Mouse (Mus musculus): ENCODE measurements at regions not wholly inside any gene's neighbourhood (a gene's known extent, or its start where the extent isn't known, plus 50 kb on each side); places are given as distances from the start of the nearest gene placed in this dataset.

DNA sequence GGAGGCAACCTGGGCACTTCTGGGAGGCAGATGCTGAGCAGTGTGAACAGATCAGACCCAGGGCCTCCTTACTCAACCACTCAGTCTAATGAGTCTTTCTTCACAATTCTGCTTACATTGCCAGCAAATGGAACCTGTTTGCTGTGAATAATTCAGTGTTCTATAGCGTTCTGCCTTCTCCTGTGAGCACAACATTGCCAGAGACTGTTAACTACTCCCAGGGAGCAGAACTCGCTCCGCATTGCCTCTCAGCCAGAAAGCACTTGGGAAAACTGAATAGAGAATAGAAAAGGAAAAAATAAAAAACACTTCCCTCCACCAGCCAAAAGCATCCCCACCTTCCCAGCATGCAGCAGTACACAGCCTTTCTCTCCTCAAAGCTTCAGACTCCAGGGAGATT, 51.5 kb downstream of the Aym1 start:
- in situ Hi-C loops (cut with MseI, MboI) = no loop called here

DNA sequence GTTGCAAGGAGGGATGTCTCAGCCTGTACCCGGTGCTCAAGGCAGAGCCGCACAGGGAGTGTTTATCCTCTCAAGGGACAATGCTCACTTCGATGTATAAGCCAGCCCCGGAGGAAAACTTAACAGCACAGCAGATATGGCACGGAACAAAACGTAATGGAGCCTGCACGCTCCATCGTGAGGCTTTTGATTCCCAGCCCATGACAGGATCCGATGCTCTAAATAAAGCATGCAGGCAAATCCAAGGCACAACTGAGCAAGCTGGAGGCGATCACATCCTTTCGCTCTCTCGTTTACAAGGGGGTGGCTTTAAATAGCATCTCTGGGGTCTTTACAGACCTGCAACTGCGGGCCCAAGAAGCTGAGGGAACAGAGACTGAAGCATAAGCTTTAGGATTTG, 53.9 kb downstream of the Aym1 start:
- in situ Hi-C loops (cut with MseI, MboI) = loop anchor here in 1 of 2 experiments (5.0 kb wide), 1 partner anchor 49 kb away; no protein-coding TSS in a partner anchor

DNA sequence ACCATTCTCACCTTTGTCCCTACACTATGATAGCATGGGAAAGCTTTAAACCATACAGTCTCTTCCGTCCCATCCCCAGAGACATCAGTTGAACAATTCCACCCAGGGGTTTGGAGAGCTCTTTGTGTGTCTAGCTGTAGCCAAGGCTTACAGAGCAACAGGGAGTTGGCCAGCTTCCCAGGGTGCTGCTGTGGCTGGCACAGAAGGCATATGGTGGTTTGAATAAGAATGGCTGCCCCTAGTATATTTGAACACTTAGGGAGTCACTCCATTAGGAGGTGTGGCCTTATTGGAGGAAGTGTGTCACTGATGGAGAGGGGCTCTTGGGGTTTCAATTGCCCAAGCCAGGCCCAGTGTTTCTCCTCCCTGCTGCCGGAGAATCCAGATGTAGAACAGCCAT, 57.5 kb downstream of the Aym1 start:
- in situ Hi-C loops (cut with MseI, MboI) = loop anchor here in 1 of 2 experiments (5.0 kb wide), 1 partner anchor 52 kb away; no protein-coding TSS in a partner anchor

DNA sequence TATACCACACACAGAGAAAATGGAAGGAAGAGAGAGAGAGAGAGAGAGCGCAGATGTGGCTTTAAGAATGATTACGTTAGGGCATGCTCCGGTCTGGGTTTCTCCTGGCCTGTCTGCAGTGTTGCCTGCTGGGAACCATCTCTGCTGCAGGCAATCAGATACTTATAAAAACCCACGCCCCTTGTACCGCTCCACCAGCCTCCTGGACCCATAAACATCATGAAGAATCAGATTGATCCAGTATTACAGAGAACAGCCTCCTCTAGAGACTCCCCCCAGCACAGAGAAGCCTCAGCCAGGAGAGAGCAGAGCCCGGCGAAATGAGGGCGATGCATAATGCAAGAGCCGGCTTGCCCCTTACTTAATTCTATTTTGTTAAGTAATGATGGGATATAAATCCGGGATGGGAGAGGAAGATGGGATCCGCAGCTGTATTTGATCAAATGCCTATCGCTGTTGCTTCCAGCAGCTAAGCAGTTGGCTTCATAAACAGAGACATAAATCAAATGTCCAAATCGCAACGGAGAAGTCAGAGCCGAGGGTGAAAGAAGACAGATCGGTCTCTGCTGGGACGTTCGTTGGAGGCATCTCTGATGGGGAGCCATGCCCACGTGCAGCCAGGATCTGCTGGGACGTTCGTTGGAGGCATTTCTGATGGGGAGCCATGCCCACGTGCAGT, 61.4 kb downstream of the Aym1 start:
- in situ Hi-C loops (cut with MseI, MboI) = no loop called here

DNA sequence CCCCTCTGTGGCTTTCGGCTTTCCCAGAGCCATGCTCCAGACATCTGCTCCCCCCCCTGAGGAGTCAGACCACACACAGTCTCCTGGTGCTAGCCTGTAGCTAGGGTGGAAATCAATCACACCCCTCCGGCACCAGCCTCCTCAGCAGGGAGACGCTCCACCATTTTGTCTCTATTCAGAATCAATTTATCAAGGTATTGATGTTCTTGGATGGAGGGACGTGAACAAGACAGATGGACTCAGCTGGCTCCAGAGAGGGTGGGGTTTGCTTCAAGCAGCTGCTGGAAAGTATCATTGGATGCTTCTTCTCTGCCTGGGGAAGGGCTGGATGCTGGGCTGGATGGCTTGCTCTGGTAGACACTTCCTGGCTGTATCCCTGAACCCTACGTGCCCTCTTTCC, 63.5 kb downstream of the Aym1 start:
- in situ Hi-C loops (cut with MseI, MboI) = no loop called here

DNA sequence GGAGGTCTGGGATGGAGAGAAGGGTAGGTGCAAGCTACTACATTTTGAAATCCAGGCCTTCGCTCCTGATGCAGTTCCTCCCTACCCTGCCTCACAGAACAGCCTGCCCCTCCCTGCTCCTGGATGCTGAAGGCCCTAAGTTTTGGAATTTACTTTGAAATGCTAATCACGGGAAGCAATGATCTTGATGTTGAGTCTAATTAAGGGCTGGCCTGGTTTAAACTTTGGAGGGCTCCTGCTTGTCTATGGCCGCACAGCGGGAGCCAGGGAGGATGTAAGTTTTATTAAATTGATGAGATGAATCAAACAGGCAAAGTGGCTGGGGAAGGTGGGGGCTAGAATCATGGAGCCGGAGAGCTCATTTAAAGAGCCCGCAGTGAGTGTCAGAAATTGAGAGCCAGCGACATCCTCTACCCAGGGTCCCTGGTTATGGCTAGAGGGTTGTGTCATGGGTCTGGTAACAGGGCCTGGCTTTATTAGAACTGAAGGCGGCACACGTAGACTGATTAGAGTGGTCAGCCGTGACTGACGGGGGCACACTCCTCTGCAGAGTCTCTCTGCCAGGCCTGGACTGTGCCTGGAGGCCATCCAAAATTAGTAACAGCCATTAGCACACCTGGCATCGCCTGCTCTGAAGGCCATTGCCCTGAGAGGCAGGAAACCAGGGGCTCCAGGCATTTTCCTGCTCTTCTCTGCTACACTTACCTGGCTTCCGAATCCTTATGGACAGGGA, 65.1 kb downstream of the Aym1 start:
- in situ Hi-C loops (cut with MseI, MboI) = no loop called here

DNA sequence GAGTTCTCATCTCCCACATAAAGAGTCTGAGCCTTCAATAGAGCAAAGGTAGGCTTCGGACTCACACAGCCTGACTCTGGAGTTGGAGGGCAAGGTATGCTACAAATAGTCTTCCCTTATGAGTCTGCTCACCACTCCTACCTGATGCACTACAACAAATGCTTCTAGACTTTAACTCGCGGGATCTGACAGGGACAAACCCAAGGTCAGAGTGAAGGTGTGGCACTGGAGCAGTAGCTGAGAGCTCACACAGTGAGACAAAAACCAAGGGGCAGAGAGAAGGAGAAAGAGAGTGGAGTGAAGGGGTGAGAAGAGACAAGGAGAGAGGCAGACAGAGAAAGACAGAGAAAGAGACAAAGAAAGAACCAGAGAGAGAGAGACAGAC, 65.6 kb downstream of the Aym1 start:
- in situ Hi-C loops (cut with MseI, MboI) = no loop called here

DNA sequence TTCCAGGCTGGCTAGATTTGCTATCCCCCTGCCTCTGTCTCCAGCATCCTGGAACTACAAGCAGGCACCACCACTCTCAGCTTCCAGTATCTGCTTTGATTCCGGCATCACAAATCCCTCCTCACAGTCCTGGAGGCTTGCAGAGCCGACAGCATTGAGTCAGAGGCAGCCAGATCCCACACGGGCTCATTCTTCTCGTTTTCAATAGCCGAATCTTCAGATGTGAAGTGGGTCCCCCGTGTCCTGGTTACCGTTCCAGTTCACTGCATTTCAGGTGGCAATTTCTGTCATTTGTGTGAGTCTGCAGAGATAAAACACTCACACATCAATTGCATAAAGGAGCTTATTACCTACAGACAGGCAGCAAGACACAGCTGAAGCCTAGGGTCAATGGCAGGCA, 62.4 kb upstream of the Wscd2 start:
- in situ Hi-C loops (cut with MseI, MboI) = no loop called here

DNA sequence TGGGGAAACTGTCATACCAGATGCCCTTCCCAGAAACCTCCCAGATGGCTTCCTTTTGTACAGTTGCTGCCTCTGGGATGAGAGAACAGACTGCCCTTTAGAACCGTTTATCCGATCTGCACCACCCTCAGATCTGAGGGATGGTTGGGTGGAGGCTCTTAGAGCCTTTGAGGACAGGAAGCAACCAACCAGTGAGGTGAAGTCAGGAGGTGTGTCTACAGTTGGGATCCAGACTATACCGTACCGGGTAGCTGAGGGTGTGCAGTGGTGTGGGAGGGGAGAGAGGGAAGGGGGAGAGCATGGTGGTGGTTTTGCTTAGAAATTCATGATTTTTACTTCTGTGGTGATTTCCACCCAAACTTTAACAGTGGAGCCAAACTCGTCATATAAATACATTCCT, 58.8 kb upstream of the Wscd2 start:
- in situ Hi-C loops (cut with MseI, MboI) = no loop called here

DNA sequence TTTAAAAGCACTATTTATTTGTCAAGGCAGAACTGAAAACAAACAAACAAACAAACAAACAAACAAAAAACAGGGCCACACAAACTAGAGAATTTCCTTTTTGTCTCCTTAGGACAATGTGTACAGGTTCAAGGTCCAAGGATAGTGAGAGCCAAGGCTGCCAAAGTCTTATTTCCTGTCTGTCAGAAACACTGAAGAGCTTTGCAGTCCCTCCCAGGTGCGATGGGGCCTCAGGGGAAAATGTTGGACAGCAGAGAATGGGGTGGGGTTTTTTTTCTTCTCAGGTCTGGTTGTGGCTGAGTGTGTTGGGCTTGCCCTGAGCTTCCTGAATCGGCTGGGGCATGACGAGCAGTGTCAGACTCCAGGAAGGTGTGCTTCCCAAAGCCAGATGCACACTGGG, 53.1 kb upstream of the Wscd2 start:
- in situ Hi-C loops (cut with MseI, MboI) = no loop called here

Data from mouse trophoblast stem cell (cell line).